Mouse (Mus musculus): ENCODE data around the gene Mtor. TPM values are rescaled to one million over a fixed set of nuclear protein-coding genes. Genes with fewer than 3 reads are reported as not detected.

Gene Mtor
- polyA plus RNA-seq, 1 experiment: 39.8 TPM

GRCm38 (mm10) chr4:148504497-148504959 is 56.1 kb downstream of the Mtor start:
- peaks cover 3% of the 10 kb centered on the region; the same call in 1 of the 2 replicates for H3K4me1 ChIP-seq (ENCODE audit: control insufficient read depth, insufficient read depth, low read length)
- 12% methylated on average over 8 of the region's 8 CpGs for WGBS
- no peaks in the 10 kb centered on the region for H3K27me3 ChIP-seq (replicated peaks; ENCODE audit: control insufficient read depth, insufficient read depth, low read length)
- TF ChIP-seq POLR2A (IDR thresholded peaks at IDR 0.05; ENCODE audit: low read depth, low read length): no peak
- TF ChIP-seq CTCF (conservative IDR thresholded peaks at IDR 0.05; ENCODE audit: insufficient read depth, insufficient read length, low read depth, low read length): no peak
- H3K27ac ChIP-seq (ENCODE audit: insufficient read depth, low read depth, low read length): no peak overlapping the region
- no peak overlapping the region for H3K4me3 ChIP-seq (ENCODE audit: insufficient read depth, low read depth, low read length)
- H3K36me3 ChIP-seq (ENCODE audit: control insufficient read depth, insufficient read depth, low read length): no peaks in the 10 kb centered on the region
- DNase-seq: peak; percentile 71

GRCm38 (mm10) chr4:148507585-148507984 is 59.2 kb downstream of the Mtor start:
- Histone ChIP-seq H3K27me3 (replicated peaks; ENCODE audit: control insufficient read depth, insufficient read depth, low read length) (no peaks in the 10 kb centered on the region), H3K36me3 (ENCODE audit: control insufficient read depth, insufficient read depth, low read length) (no peaks in the 10 kb centered on the region; the same call in 1 of the 2 replicates), H3K27ac (ENCODE audit: insufficient read depth, low read depth, low read length) (no peak overlapping the region), H3K4me3 (ENCODE audit: insufficient read depth, low read depth, low read length) (no peak overlapping the region), H3K4me1 (ENCODE audit: control insufficient read depth, insufficient read depth, low read length) (peaks cover 7% of the 10 kb centered on the region; the same call in 1 of the 2 replicates)
- 70% methylated on average over 5 of the region's 5 CpGs for WGBS
- no peak for DNase-seq
- TF ChIP-seq POLR2A (IDR thresholded peaks at IDR 0.05; ENCODE audit: low read depth, low read length): no peak
- no peak for TF ChIP-seq CTCF (conservative IDR thresholded peaks at IDR 0.05; ENCODE audit: insufficient read depth, insufficient read length, low read depth, low read length)

GRCm38 (mm10) chr4:148508084-148508849 is 59.9 kb downstream of the Mtor start:
- H3K4me3 ChIP-seq (ENCODE audit: insufficient read depth, low read depth, low read length): no peak overlapping the region
- TF ChIP-seq CTCF (conservative IDR thresholded peaks at IDR 0.05; ENCODE audit: insufficient read depth, insufficient read length, low read depth, low read length): no peak
- no peak for TF ChIP-seq POLR2A (IDR thresholded peaks at IDR 0.05; ENCODE audit: low read depth, low read length)
- H3K27me3 ChIP-seq (replicated peaks; ENCODE audit: control insufficient read depth, insufficient read depth, low read length): no peaks in the 10 kb centered on the region
- WGBS: 96% methylated on average over 14 of the region's 14 CpGs
- no peak for DNase-seq
- peak overlapping the region; percentile 58; the same call in 1 of the 2 replicates for H3K27ac ChIP-seq (ENCODE audit: insufficient read depth, low read depth, low read length)
- peaks cover 12% of the 10 kb centered on the region; the same call in 1 of the 2 replicates for H3K4me1 ChIP-seq (ENCODE audit: control insufficient read depth, insufficient read depth, low read length)
- no peaks in the 10 kb centered on the region; the same call in 1 of the 2 replicates for H3K36me3 ChIP-seq (ENCODE audit: control insufficient read depth, insufficient read depth, low read length)

- WGBS: 69% methylated on average over 8 of the region's 8 CpGs
- no peak overlapping the region for H3K4me3 ChIP-seq (ENCODE audit: insufficient read depth, low read depth, low read length)
- H3K36me3 ChIP-seq (ENCODE audit: control insufficient read depth, insufficient read depth, low read length): no peaks in the 10 kb centered on the region; the same call in 1 of the 2 replicates
Measured at GRCm38 (mm10) chr4:148509450-148510084, 61.2 kb downstream of the Mtor start.

GRCm38 (mm10) chr4:148510691-148511090 is 62.3 kb downstream of the Mtor start:
- 86% methylated on average over 4 of the region's 4 CpGs for WGBS
- no peaks in the 10 kb centered on the region; the same call in 1 of the 2 replicates for H3K36me3 ChIP-seq (ENCODE audit: control insufficient read depth, insufficient read depth, low read length)
- no peak for TF ChIP-seq CTCF (conservative IDR thresholded peaks at IDR 0.05; ENCODE audit: insufficient read depth, insufficient read length, low read depth, low read length)
- TF ChIP-seq POLR2A (IDR thresholded peaks at IDR 0.05; ENCODE audit: low read depth, low read length): no peak
- DNase-seq: no peak
- no peaks in the 10 kb centered on the region for H3K27me3 ChIP-seq (replicated peaks; ENCODE audit: control insufficient read depth, insufficient read depth, low read length)
- no peak overlapping the region for H3K27ac ChIP-seq (ENCODE audit: insufficient read depth, low read depth, low read length)
- peaks cover 16% of the 10 kb centered on the region; the same call in 1 of the 2 replicates for H3K4me1 ChIP-seq (ENCODE audit: control insufficient read depth, insufficient read depth, low read length)
- H3K4me3 ChIP-seq (ENCODE audit: insufficient read depth, low read depth, low read length): no peak overlapping the region

More at GRCm38 (mm10) chr4:148509450-148510084, 61.2 kb downstream of the Mtor start:
- Histone ChIP-seq H3K4me1 (ENCODE audit: control insufficient read depth, insufficient read depth, low read length) (peaks cover 16% of the 10 kb centered on the region; the same call in 1 of the 2 replicates), H3K27ac (ENCODE audit: insufficient read depth, low read depth, low read length) (peak overlapping the region; percentile 58; the same call in 1 of the 2 replicates), H3K27me3 (replicated peaks; ENCODE audit: control insufficient read depth, insufficient read depth, low read length) (no peaks in the 10 kb centered on the region)
- peak; percentile 34 for DNase-seq
- no peak for TF ChIP-seq CTCF (conservative IDR thresholded peaks at IDR 0.05; ENCODE audit: insufficient read depth, insufficient read length, low read depth, low read length)
- no peak for TF ChIP-seq POLR2A (IDR thresholded peaks at IDR 0.05; ENCODE audit: low read depth, low read length)

GRCm38 (mm10) chr4:148511334-148511733 is 62.9 kb downstream of the Mtor start:
- Histone ChIP-seq H3K4me1 (ENCODE audit: control insufficient read depth, insufficient read depth, low read length) (peaks cover 16% of the 10 kb centered on the region; the same call in 1 of the 2 replicates), H3K27me3 (replicated peaks; ENCODE audit: control insufficient read depth, insufficient read depth, low read length) (no peaks in the 10 kb centered on the region), H3K4me3 (ENCODE audit: insufficient read depth, low read depth, low read length) (no peak overlapping the region), H3K27ac (ENCODE audit: insufficient read depth, low read depth, low read length) (no peak overlapping the region; the same call in 1 of the 2 replicates), H3K36me3 (ENCODE audit: control insufficient read depth, insufficient read depth, low read length) (no peaks in the 10 kb centered on the region; the same call in 1 of the 2 replicates)
- WGBS: 75% methylated on average over 4 of the region's 4 CpGs
- DNase-seq: no peak
- TF ChIP-seq POLR2A (IDR thresholded peaks at IDR 0.05; ENCODE audit: low read depth, low read length): no peak
- TF ChIP-seq CTCF (conservative IDR thresholded peaks at IDR 0.05; ENCODE audit: insufficient read depth, insufficient read length, low read depth, low read length): no peak

Data from kidney, adult 2 months (tissue).